Mouse (Mus musculus): Measurements from ENCODE around the gene Slc22a27.
"Not testable (repeated sequence)": the region's sequence is repeated elsewhere in the genome, so short reads cannot be mapped to it uniquely, and the experiment has no call there.

Slc22a27 gene

GRCm38 (mm10) chr19:7965927-7966326 is at the start of gene Slc22a27:
Slc22a27 (minus strand) TSS chr19:7966027.
- in situ Hi-C loops (cut with MboI, MseI) = not testable (repeated sequence)

DNA sequence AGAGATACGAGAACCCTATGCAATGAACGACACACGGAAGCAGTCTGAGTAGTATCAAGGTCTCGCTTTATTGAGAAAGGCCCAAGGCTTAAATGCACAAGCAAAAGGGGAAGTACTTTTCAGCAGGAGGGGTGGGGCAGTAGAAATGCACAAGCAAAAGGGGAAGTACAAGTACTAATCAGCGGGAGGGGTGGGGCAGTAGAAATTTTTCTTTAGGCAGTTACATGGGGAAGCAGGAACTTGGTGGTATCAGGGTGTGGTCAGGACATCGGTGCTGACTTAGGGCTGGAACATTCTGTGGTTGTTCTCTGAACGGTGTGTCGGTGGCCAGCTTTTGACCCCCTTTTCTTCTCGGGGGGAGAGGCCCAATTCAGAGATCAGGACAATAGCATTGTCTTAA is 45.8 kb upstream of the Slc22a27 start:
- in situ Hi-C loops (cut with MboI, MseI) = loop anchor here (10.0 to 25.0 kb wide), 3 partner anchors 293 to 651 kb away; partner anchors contain the start of gene Chrm1

GRCm38 (mm10) chr19:8009086-8009485 is 43.3 kb upstream of the Slc22a27 start:
- in situ Hi-C loops (cut with MboI, MseI) = loop anchor here (25.0 kb wide), 2 partner anchors 497 to 653 kb away; partner anchors contain the start of gene Chrm1

DNA sequence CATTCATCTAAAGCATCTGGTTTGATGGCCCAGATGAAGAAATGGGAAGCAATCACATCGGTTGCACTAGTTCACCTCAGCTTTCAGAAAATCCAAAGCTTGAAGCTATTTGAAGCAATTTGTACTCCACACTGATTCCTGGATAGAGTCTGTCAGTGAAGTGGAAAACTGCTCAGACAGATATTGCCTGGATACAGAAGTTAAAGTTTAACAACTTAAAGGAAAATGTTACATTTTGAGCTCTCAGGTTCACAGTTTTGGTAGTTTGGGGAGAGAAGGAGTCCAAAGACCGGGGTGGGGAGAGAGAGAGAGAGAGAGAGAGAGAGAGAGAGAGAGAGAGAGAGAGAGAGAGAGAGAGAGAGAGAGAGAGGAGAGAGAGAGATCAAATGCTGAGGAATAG is 2.9 kb upstream of the Slc22a27 start:
- in situ Hi-C loops (cut with MboI, MseI) = no loop called here

GRCm38 (mm10) chr19:7966550-7966949 is 723 bp upstream of the Slc22a27 start:
- in situ Hi-C loops (cut with MboI, MseI) = not testable (repeated sequence)

- in situ Hi-C loops (cut with MboI, MseI) = not testable (repeated sequence)
Measured at GRCm38 (mm10) chr19:7939391-7939790, 26.4 kb downstream of the Slc22a27 start.

DNA sequence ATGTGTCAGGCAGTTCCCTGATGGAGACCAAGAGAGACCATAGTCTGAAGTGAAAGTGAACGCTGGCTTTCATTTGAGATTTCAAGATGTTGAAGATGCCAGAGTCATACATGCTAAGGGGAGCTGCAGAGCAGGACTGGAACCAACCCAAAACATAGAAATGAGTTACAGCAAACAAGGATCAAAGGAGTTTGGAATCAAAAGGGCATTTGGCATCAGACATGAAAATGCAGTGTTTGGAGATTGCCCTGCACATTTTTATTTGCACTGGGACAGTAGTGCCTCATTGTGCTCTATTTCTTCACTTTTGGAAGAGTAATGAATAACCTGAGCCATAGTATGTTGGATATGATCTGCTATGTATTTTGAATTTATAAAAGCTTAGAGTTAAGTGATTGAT is 89.2 kb downstream of the Slc22a27 start:
- in situ Hi-C loops (cut with MboI, MseI) = no loop called here

DNA sequence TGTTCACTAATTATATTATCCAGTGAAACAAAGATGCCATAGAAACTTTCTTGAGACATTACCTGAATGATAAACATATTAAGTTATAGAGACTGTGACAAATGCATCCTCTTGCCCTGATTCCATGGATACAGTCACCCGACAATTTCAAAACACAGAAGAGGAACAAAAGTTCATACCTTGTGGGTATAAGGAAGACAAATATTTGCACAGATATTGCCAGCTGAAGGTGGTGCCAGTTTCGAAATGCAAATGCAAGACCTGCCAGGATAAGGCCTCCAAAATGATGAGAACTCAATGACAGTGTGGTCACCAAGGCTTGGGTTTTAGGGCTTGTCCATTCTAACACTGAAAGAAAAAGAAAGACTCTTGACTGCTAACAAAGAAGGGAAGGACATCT is 136.0 kb downstream of the Slc22a27 start:
- in situ Hi-C loops (cut with MboI, MseI) = no loop called here
